Mouse (Mus musculus): ENCODE results near the gene Syt3. TPM values are rescaled to one million over a fixed set of nuclear protein-coding genes. Genes with fewer than 3 reads are reported as not detected.
A peak's percentile ranks its signal among the peaks of the same experiment; 100 is the strongest.

The Syt3 gene
- polyA plus RNA-seq, 1 experiment from 2014 or later = 2.7 TPM

DNA sequence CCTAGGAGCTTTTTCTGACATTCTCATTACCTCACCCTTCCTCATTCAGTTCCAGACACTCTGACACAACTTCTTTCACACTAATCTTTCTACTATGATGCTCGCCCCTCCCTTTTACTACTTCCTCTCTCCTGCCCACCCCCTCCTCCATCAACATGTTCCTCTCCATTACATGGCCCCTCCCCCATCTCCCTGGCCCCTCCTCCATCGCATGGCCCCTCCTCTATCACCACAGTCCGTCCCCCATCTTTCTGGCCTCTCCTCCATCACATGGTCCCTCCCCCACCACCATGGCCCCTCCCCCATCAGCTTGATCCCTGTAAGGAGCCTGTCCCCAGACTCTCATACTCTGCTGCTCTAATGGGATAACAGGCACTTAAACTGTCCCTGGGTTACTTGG is 34.9 kb upstream of the Syt3 start:
- 23% methylated on average over 3 of the region's 3 CpGs for WGBS
- peaks cover 47% of the 10 kb centered on the region for H3K27me3 ChIP-seq

DNA sequence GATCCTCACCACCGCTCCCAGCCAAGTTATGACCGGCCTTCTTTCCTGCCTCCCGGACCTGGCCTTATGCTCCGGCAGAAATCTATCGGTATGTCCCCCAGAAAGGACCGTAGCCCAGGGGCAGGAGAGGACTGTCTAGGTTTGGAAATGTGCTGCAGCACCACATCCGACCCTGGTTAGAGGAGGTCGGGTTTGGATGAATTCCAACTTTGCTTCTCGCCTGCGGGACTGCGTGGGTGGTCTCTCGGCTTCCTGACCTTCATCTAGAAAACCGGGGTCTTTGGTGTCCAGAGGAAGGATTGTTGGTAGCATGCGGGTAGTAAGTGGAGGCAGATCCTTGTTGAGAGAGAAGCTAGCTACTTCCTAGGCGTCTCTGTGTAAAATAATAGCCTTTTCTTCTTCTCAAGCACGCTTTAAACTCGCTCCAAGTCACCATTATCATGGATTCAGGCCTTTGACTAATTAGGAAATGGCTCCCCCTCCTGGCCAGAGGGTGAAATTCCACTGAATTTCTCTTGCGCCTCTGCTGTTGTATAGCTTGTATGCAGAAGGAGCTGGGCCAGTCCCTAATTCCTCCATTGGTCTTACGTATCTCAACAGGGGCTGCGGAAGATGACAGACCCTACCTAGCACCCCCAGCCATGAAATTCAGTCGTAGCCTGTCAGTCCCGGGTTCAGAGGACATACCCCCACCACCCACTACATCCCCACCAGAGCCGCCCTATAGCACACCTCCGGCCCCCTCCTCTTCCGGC is 32.8 kb upstream of the Syt3 start:
- peak overlapping the region; percentile 24 for H3K4me3 ChIP-seq (replicated peaks)
- no peaks in the 10 kb centered on the region for H3K9me3 ChIP-seq (replicated peaks)
- H3K9ac ChIP-seq = no peak overlapping the region
- H3K4me1 ChIP-seq = peaks cover 43% of the 10 kb centered on the region
- H3K27ac ChIP-seq (replicated peaks) = no peak overlapping the region
- H3K4me2 ChIP-seq (replicated peaks) = peak overlapping the region; percentile 50
- ATAC-seq (ENCODE audit: insufficient number of reproducible peaks, low FRiP score, low TSS enrichment, low read depth) = 0 out of 2 replicates have a peak, but pooled peaks have one; percentile 26
- 2% methylated on average over 25 of the region's 25 CpGs for WGBS
- H3K36me3 ChIP-seq = no peaks in the 10 kb centered on the region
- H3K27me3 ChIP-seq = peaks cover 68% of the 10 kb centered on the region

More for the DNA sequence above, 34.9 kb upstream of the Syt3 start:
- no peak overlapping the region for H3K4me3 ChIP-seq (replicated peaks)
- no peak overlapping the region for H3K27ac ChIP-seq (replicated peaks)
- H3K4me2 ChIP-seq (replicated peaks) = no peak overlapping the region
- no peak overlapping the region for H3K9ac ChIP-seq
- peaks cover 39% of the 10 kb centered on the region for H3K4me1 ChIP-seq
- no peaks in the 10 kb centered on the region for H3K36me3 ChIP-seq
- no peak for ATAC-seq (ENCODE audit: insufficient number of reproducible peaks, low FRiP score, low TSS enrichment, low read depth)
- H3K9me3 ChIP-seq (replicated peaks) = no peaks in the 10 kb centered on the region

DNA sequence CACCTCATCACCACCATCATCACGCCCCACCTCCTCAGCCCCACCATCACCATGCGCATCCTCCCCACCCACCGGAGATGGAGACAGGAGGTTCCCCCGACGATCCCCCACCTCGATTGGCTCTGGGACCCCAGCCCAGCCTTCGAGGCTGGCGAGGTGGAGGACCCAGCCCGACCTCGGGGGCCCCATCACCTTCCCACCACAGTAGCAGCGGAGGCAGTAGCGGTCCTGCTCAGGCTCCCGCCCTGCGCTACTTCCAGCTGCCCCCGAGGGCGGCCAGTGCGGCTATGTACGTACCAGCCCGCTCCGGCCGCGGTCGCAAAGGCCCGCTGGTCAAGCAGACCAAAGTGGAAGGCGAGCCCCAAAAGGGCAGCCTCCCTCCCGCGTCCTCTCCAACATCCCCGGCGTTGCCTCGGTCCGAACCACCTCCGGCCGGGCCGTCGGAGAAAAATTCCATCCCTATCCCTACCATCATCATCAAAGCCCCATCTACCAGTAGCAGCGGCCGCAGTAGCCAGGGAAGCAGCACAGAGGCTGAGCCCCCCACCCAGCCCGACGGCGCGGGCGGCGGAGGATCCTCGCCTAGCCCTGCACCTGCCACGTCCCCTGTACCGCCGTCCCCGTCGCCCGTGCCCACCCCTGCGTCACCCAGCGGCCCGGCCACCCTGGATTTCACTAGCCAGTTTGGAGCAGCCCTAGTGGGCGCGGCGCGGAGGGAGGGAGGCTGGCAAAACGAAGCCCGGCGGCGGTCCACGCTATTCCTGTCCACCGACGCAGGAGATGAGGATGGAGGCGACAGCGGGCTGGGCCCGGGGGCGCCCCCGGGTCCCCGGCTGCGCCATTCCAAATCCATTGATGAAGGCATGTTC is 31.8 kb upstream of the Syt3 start:
- Histone ChIP-seq H3K4me3 (replicated peaks) (peak overlapping the region; percentile 27), H3K9ac (no peak overlapping the region), H3K27me3 (peaks cover 78% of the 10 kb centered on the region), H3K4me1 (peaks cover 50% of the 10 kb centered on the region), H3K27ac (replicated peaks) (no peak overlapping the region), H3K9me3 (replicated peaks) (no peaks in the 10 kb centered on the region), H3K36me3 (no peaks in the 10 kb centered on the region), H3K4me2 (replicated peaks) (0 out of 2 replicates have a peak overlapping the region, but pooled peaks have one; percentile 34)
- no peak for ATAC-seq (ENCODE audit: insufficient number of reproducible peaks, low FRiP score, low TSS enrichment, low read depth)
- 4% methylated on average over 70 of the region's 71 CpGs for WGBS

DNA sequence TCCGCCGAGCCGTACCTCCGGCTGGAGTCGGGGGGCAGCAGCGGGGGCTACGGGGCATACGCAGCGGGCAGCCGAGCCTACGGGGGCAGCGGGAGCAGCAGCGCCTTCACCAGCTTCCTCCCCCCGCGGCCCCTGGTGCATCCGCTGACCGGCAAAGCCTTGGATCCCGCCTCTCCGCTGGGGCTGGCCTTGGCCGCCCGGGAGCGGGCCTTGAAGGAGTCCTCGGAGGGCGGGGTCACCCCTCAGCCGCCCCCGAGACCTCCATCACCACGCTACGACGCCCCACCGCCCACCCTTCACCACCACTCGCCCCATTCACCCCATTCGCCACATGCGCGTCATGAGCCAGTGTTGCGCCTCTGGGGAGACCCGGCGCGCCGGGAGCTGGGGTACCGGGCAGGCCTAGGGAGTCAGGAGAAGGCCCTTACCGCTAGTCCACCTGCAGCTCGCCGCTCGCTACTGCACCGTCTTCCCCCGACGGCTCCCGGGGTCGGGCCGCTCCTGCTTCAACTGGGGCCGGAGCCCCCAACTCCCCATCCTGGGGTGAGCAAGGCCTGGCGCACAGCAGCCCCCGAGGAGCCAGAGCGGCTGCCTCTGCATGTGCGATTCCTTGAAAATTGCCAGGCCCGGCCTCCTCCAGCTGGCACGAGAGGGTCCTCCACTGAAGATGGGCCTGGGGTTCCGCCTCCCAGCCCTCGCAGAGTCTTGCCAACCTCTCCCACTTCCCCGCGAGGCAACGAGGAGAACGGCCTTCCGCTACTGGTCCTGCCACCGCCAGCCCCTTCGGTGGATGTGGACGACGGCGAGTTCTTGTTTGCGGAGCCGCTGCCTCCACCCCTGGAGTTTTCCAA is 30.9 kb upstream of the Syt3 start:
- Histone ChIP-seq H3K9ac (no peak overlapping the region), H3K27me3 (peaks cover 86% of the 10 kb centered on the region), H3K27ac (replicated peaks) (no peak overlapping the region), H3K4me3 (replicated peaks) (peak overlapping the region; percentile 27), H3K4me2 (replicated peaks) (peak overlapping the region; percentile 34), H3K36me3 (no peaks in the 10 kb centered on the region), H3K9me3 (replicated peaks) (no peaks in the 10 kb centered on the region), H3K4me1 (peaks cover 56% of the 10 kb centered on the region)
- ATAC-seq (ENCODE audit: insufficient number of reproducible peaks, low FRiP score, low TSS enrichment, low read depth) = no peak
- 2% methylated on average over 70 of the region's 71 CpGs for WGBS

DNA sequence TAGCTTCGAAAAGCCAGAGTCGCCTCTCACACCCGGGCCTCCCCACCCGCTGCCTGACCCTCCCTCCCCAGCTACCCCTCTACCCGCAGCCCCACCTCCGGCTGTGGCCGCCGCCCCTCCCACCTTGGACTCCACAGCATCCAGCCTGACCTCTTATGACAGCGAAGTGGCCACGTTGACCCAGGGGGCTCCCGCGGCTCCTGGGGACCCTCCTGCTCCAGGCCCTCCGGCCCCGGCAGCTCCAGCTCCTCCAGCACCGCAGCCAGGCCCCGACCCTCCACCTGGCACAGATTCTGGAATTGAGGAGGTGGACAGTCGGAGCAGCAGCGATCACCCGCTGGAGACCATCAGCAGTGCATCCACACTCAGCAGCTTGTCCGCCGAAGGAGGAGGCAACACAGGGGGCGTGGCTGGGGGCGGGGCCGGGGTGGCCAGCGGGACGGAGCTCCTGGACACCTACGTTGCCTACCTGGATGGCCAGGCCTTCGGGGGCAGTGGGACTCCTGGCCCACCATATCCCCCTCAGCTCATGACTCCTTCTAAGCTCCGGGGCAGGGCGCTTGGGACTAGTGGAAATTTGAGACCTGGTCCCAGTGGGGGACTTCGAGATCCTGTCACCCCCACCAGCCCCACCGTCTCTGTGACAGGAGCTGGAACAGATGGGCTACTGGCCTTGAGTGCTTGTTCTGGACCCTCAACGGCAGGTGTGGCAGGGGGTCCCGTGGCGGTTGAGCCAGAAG is 30.1 kb upstream of the Syt3 start:
- H3K27ac ChIP-seq (replicated peaks) = no peak overlapping the region
- peak overlapping the region; percentile 34 for H3K4me2 ChIP-seq (replicated peaks)
- H3K9me3 ChIP-seq (replicated peaks) = no peaks in the 10 kb centered on the region
- peaks cover 56% of the 10 kb centered on the region for H3K4me1 ChIP-seq
- ATAC-seq (ENCODE audit: insufficient number of reproducible peaks, low FRiP score, low TSS enrichment, low read depth) = no peak
- H3K36me3 ChIP-seq = no peaks in the 10 kb centered on the region
- no peak overlapping the region for H3K9ac ChIP-seq
- H3K27me3 ChIP-seq = peaks cover 92% of the 10 kb centered on the region
- H3K4me3 ChIP-seq (replicated peaks) = 0 out of 2 replicates have a peak overlapping the region, but pooled peaks have one; percentile 10
- 2% methylated on average over 34 of the region's 35 CpGs for WGBS

DNA sequence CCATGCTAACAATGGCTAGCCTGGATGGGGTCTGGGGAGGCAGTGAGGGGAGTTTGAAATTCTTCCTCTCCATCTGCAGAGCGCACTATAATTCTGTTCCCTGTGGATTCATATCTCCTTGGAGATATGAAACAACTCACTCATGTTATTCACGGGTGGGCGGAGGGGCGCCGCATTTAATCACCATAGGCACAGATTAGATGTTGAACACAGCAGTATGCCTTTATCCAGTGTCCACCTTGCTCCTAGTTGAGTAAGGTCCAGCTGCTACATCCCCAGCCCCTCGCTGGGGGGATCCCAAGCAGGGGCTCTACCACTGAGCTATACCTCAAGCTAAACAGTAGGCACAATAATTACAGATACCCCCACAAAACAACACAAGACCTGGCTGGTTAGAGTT is 28.5 kb upstream of the Syt3 start:
- H3K27ac ChIP-seq (replicated peaks) = no peak overlapping the region
- WGBS = 75% methylated on average over 6 of the region's 6 CpGs
- no peaks in the 10 kb centered on the region for H3K36me3 ChIP-seq
- no peak overlapping the region for H3K9ac ChIP-seq
- peaks cover 93% of the 10 kb centered on the region for H3K27me3 ChIP-seq
- peaks cover 67% of the 10 kb centered on the region for H3K4me1 ChIP-seq
- ATAC-seq (ENCODE audit: insufficient number of reproducible peaks, low FRiP score, low TSS enrichment, low read depth) = no peak
- H3K4me2 ChIP-seq (replicated peaks) = no peak overlapping the region
- no peak overlapping the region for H3K4me3 ChIP-seq (replicated peaks)
- H3K9me3 ChIP-seq (replicated peaks) = no peaks in the 10 kb centered on the region

DNA sequence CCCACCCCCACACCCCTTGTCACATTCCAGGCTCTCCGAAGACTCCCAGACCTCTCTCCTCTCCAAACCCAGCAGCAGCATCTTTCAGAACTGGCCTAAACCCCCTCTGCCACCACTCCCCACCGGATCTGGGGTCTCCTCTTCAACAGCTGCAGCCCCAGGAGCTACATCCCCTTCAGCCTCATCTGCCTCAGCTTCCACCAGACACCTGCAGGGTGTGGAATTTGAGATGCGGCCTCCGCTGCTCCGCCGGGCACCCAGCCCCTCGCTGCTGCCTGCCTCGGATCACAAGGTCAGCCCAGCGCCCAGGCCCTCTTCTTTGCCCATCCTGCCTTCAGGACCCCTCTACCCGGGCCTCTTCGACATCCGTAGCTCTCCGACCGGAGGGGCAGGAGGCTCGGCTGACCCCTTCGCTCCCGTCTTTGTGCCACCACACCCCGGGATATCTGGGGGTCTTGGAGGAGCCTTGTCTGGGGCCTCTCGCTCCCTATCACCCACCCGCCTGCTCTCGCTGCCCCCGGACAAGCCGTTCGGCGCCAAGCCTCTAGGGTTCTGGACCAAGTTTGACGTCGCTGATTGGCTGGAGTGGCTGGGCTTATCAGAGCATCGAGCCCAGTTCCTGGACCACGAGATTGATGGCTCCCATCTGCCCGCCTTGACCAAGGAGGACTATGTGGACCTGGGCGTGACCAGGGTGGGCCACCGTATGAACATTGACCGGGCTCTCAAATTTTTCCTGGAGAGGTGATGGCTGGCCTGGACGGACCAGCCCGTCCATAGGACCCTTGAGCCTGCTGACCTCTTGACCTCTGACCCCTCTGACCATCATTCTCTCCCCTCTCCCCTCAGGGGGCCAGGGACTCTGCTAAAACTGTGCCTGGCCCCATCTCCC is 27.1 kb upstream of the Syt3 start:
- H3K4me1 ChIP-seq = peaks cover 61% of the 10 kb centered on the region
- no peak for ATAC-seq (ENCODE audit: insufficient number of reproducible peaks, low FRiP score, low TSS enrichment, low read depth)
- H3K9ac ChIP-seq = no peak overlapping the region
- peaks cover 91% of the 10 kb centered on the region for H3K27me3 ChIP-seq
- no peaks in the 10 kb centered on the region for H3K36me3 ChIP-seq
- H3K9me3 ChIP-seq (replicated peaks) = no peaks in the 10 kb centered on the region
- H3K27ac ChIP-seq (replicated peaks) = no peak overlapping the region
- H3K4me2 ChIP-seq (replicated peaks) = peak overlapping the region; percentile 10; the same call in 1 of the 2 replicates
- no peak overlapping the region for H3K4me3 ChIP-seq (replicated peaks)
- WGBS = 2% methylated on average over 35 of the region's 35 CpGs

DNA sequence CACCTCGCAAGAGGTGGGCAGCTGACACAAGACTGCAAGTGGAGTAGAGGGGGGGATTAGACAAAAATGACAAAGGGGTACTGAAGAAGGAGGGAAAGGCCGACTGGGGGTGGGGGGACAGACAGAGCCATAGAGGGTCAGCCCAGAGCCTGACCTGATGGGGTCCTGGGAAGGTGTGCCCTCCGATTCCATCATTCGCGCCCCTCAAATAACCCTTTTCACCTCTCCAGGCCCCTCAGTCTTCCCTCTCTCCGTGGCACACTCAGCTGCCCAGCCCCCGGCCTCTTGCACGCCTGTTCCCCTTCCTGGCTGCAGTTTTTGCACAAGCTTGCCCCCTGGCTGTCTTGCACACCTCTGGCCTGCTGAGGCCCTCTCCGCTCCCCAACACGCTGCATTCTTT is 26.4 kb upstream of the Syt3 start:
- WGBS = 13% methylated on average over 10 of the region's 10 CpGs
- H3K27ac ChIP-seq (replicated peaks) = no peak overlapping the region
- no peaks in the 10 kb centered on the region for H3K9me3 ChIP-seq (replicated peaks)
- H3K36me3 ChIP-seq = no peaks in the 10 kb centered on the region
- H3K9ac ChIP-seq = no peak overlapping the region
- no peak overlapping the region for H3K4me3 ChIP-seq (replicated peaks)
- H3K4me2 ChIP-seq (replicated peaks) = no peak overlapping the region
- H3K4me1 ChIP-seq = peaks cover 54% of the 10 kb centered on the region
- ATAC-seq (ENCODE audit: insufficient number of reproducible peaks, low FRiP score, low TSS enrichment, low read depth) = no peak
- H3K27me3 ChIP-seq = peaks cover 91% of the 10 kb centered on the region

DNA sequence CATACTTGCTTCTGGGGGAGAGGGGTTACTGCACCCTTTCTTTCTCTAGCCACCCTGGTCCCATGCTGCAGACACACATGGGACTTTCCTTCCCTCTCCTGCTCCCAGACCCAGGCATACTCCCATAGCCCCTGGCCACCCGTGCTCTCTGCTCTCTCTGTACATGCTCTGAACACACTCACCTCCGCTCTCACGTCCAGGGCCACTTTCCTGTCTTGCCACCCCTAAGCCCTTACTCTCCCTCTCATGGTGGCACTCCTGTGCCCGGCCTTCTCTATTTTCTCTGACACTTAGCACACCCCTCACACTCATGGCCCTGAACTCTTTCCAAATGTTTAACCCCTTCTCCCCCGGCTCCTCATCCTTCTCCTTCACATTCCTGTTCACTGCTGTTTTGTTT is 25.9 kb upstream of the Syt3 start:
- Histone ChIP-seq H3K9ac (no peak overlapping the region), H3K9me3 (replicated peaks) (no peaks in the 10 kb centered on the region), H3K36me3 (no peaks in the 10 kb centered on the region), H3K4me2 (replicated peaks) (no peak overlapping the region), H3K27me3 (peaks cover 91% of the 10 kb centered on the region), H3K4me1 (peaks cover 49% of the 10 kb centered on the region), H3K4me3 (replicated peaks) (no peak overlapping the region), H3K27ac (replicated peaks) (no peak overlapping the region)
- WGBS = 13% methylated on average over 5 of the region's 5 CpGs
- ATAC-seq (ENCODE audit: insufficient number of reproducible peaks, low FRiP score, low TSS enrichment, low read depth) = no peak
